Mouse (Mus musculus) forebrain, embryonic 13.5 days (tissue): ENCODE measurements around the gene Itgav. TPM values are rescaled to one million over a fixed set of nuclear protein-coding genes. Genes with fewer than 3 reads are reported as not detected.

Experiments used
- ATAC-seq: fragments of 200-750 bp; cut with Nextera tagmentation; 2 replicates; pipeline ENCODE4 v1.8.0; 2017
- H3K27ac ChIP-seq: fragments of 300-500 bp; sonication (generic); 2 replicates; pipeline ENCODE4 v1.5.1; 2015; ENCODE audit warnings: inconsistent platforms, mild to moderate bottlenecking, moderate library complexity
- H3K27me3 ChIP-seq: fragments of 300-500 bp; sonication (generic); 2 replicates; pipeline ENCODE4 v1.6.1; 2015; ENCODE audit warnings: mild to moderate bottlenecking, inconsistent platforms
- H3K36me3 ChIP-seq: fragments of 300-500 bp; sonication (generic); 2 replicates; pipeline ENCODE4 v1.6.1; 2015; ENCODE audit warnings: mild to moderate bottlenecking, inconsistent platforms; ENCODE audit not compliant: poor library complexity, severe bottlenecking
- H3K4me1 ChIP-seq: fragments of 300-500 bp; sonication (generic); 2 replicates; pipeline ENCODE4 v1.6.1; 2015; ENCODE audit warnings: inconsistent platforms
- H3K4me2 ChIP-seq: fragments of 300-500 bp; sonication (generic); 2 replicates; pipeline ENCODE4 v1.6.1; 2015; ENCODE audit warnings: inconsistent platforms, mild to moderate bottlenecking, moderate library complexity
- H3K4me3 ChIP-seq: fragments of 300-500 bp; sonication (generic); 2 replicates; pipeline ENCODE4 v1.5.1; 2015; ENCODE audit warnings: mild to moderate bottlenecking, inconsistent platforms
- H3K9ac ChIP-seq: fragments of 300-500 bp; sonication (generic); 2 replicates; pipeline ENCODE4 v1.6.1; 2015; ENCODE audit warnings: mild to moderate bottlenecking, inconsistent platforms
- H3K9me3 ChIP-seq: fragments of 300-500 bp; sonication (generic); replicated peaks from 2 replicates; pipeline ENCODE4 v1.6.1; 2016; ENCODE audit warnings: inconsistent platforms
- WGBS: fragments of 180-500 bp; shearing (Covaris S2); methylation state at CpG from one replicate; pipeline ENCODE4 v1.1.7; 2015; 5-methylcytosine and 5-hydroxymethylcytosine counted together
- polyA plus RNA-seq: library from polyadenylated mRNA; unstranded; fragments of >200 nt; fragmentation: Nextera tagmentation; extraction: Ambion mirVana; gene quantifications from 2 replicates; pipeline ENCODE4 v1.2.1, GENCODE M21; 2015

The Itgav gene
- polyA plus RNA-seq, 1 experiment from 2014 or later, result 24.9 TPM

GRCm38 (mm10) chr2:83792102-83792501 lies 67.9 kb downstream of the Itgav start:
- Histone ChIP-seq H3K27me3 (no peaks in the 10 kb centered on the region), H3K27ac (no peak overlapping the region), H3K9me3 (no peaks in the 10 kb centered on the region), H3K4me2 (peak overlapping the region; percentile 44), H3K36me3 (peaks cover 14% of the 10 kb centered on the region), H3K4me3 (no peak overlapping the region), H3K4me1 (peaks cover 4% of the 10 kb centered on the region; the same call in 1 of the 2 replicates), H3K9ac (no peak overlapping the region)
- 54% methylated on average over 4 of the region's 4 CpGs for WGBS
- ATAC-seq, result peak; percentile 36

GRCm38 (mm10) chr2:83795766-83796165 lies 71.6 kb downstream of the Itgav start:
- WGBS, result 76% methylated on average over 4 of the region's 4 CpGs
- peaks cover 12% of the 10 kb centered on the region; the same call in 1 of the 2 replicates for H3K36me3 ChIP-seq
- H3K27ac ChIP-seq, result no peak overlapping the region
- no peaks in the 10 kb centered on the region for H3K27me3 ChIP-seq
- H3K4me3 ChIP-seq, result no peak overlapping the region
- peaks cover 14% of the 10 kb centered on the region for H3K4me1 ChIP-seq
- H3K9me3 ChIP-seq, result no peaks in the 10 kb centered on the region
- H3K4me2 ChIP-seq, result no peak overlapping the region
- H3K9ac ChIP-seq, result no peak overlapping the region
- no peak for ATAC-seq

- Histone ChIP-seq H3K4me1 (peaks cover 10% of the 10 kb centered on the region), H3K27me3 (no peaks in the 10 kb centered on the region)
- ATAC-seq, result peak; percentile 61
These were observed 73.8 kb downstream of the Itgav start for GRCm38 (mm10) chr2:83797902-83798497.

GRCm38 (mm10) chr2:83812483-83813272 lies 88.5 kb downstream of the Itgav start, which contains the start of gene Fam171b:
Fam171b (plus strand) TSS chr2:83812636.
- Histone ChIP-seq H3K9ac (peak within 1 kb of the TSS; percentile 97), H3K4me1 (peaks cover 28% of the 10 kb centered on the region), H3K9me3 (no peaks in the 10 kb centered on the region), H3K27ac (peak within 1 kb of the TSS; percentile 94), H3K4me3 (peak within 1 kb of the TSS; percentile 88), H3K36me3 (no peaks in the 10 kb centered on the region), H3K27me3 (no peaks in the 10 kb centered on the region), H3K4me2 (peak within 1 kb of the TSS; percentile 69)
- WGBS, result under 1% methylated on average over 51 of the region's 63 CpGs
- ATAC-seq, result peak; percentile 96

More at GRCm38 (mm10) chr2:83797902-83798497, 73.8 kb downstream of the Itgav start:
- Histone ChIP-seq H3K9ac (no peak overlapping the region), H3K27ac (no peak overlapping the region), H3K9me3 (no peaks in the 10 kb centered on the region), H3K4me2 (no peak overlapping the region), H3K36me3 (peaks cover 8% of the 10 kb centered on the region), H3K4me3 (no peak overlapping the region)
- 37% methylated on average over 9 of the region's 9 CpGs for whole genome bisulfite sequencing

- 8% methylated on average over 10 of the region's 10 CpGs for WGBS
- ATAC-seq, result peak; percentile 50
These were observed 89.2 kb downstream of the Itgav start for GRCm38 (mm10) chr2:83813273-83813892.

GRCm38 (mm10) chr2:83814009-83814408 lies 89.8 kb downstream of the Itgav start:
- no peak for ATAC-seq
- H3K4me2 ChIP-seq, result peak overlapping the region; percentile 69
- peak overlapping the region; percentile 97 for H3K9ac ChIP-seq
- no peaks in the 10 kb centered on the region for H3K27me3 ChIP-seq
- peaks cover 28% of the 10 kb centered on the region for H3K4me1 ChIP-seq
- no peaks in the 10 kb centered on the region for H3K9me3 ChIP-seq
- peak overlapping the region; percentile 88 for H3K4me3 ChIP-seq
- peak overlapping the region; percentile 31; the same call in 1 of the 2 replicates for H3K27ac ChIP-seq
- H3K36me3 ChIP-seq, result no peaks in the 10 kb centered on the region
- 23% methylated on average over 6 of the region's 6 CpGs for WGBS

More at GRCm38 (mm10) chr2:83813273-83813892, 89.2 kb downstream of the Itgav start:
- H3K4me1 ChIP-seq, result peaks cover 28% of the 10 kb centered on the region
- peak overlapping the region; percentile 97 for H3K9ac ChIP-seq
- H3K4me2 ChIP-seq, result peak overlapping the region; percentile 69
- H3K36me3 ChIP-seq, result no peaks in the 10 kb centered on the region
- H3K27ac ChIP-seq, result peak overlapping the region; percentile 94
- H3K4me3 ChIP-seq, result peak overlapping the region; percentile 88
- no peaks in the 10 kb centered on the region for H3K27me3 ChIP-seq
- no peaks in the 10 kb centered on the region for H3K9me3 ChIP-seq

- Histone ChIP-seq H3K4me3 (no peak overlapping the region), H3K4me1 (peaks cover 31% of the 10 kb centered on the region), H3K9ac (no peak overlapping the region), H3K27me3 (no peaks in the 10 kb centered on the region), H3K36me3 (no peaks in the 10 kb centered on the region), H3K9me3 (no peaks in the 10 kb centered on the region), H3K27ac (no peak overlapping the region), H3K4me2 (no peak overlapping the region)
- 64% methylated on average over 6 of the region's 6 CpGs for WGBS
- ATAC-seq, result no peak
These were observed 92.0 kb downstream of the Itgav start for GRCm38 (mm10) chr2:83816147-83816546.

- 49% methylated on average over 5 of the region's 5 CpGs for WGBS
- no peaks in the 10 kb centered on the region for H3K27me3 ChIP-seq
- 0 out of 2 replicates have a peak overlapping the region, but pooled peaks have one; percentile 25 for H3K27ac ChIP-seq
- H3K4me1 ChIP-seq, result peaks cover 41% of the 10 kb centered on the region
- no peak overlapping the region for H3K4me3 ChIP-seq
- H3K9ac ChIP-seq, result no peak overlapping the region
- H3K4me2 ChIP-seq, result no peak overlapping the region
- H3K36me3 ChIP-seq, result no peaks in the 10 kb centered on the region
- H3K9me3 ChIP-seq, result no peaks in the 10 kb centered on the region
- no peak for ATAC-seq
These were observed 101.0 kb downstream of the Itgav start for GRCm38 (mm10) chr2:83825161-83825560.

- H3K4me1 ChIP-seq, result peaks cover 47% of the 10 kb centered on the region
- H3K27me3 ChIP-seq, result no peaks in the 10 kb centered on the region
- 7% methylated on average over 3 of the region's 3 CpGs for WGBS
- H3K9me3 ChIP-seq, result no peaks in the 10 kb centered on the region
- no peaks in the 10 kb centered on the region for H3K36me3 ChIP-seq
- ATAC-seq, result peak; percentile 69
- H3K27ac ChIP-seq, result peak overlapping the region; percentile 70
- H3K4me2 ChIP-seq, result no peak overlapping the region
- H3K9ac ChIP-seq, result no peak overlapping the region
- no peak overlapping the region for H3K4me3 ChIP-seq
These were observed 104.8 kb downstream of the Itgav start for GRCm38 (mm10) chr2:83828895-83829539.

GRCm38 (mm10) chr2:83832903-83833302 lies 108.7 kb downstream of the Itgav start:
- no peak for ATAC-seq
- H3K27ac ChIP-seq, result no peak overlapping the region
- 90% methylated on average over 4 of the region's 4 CpGs for WGBS

GRCm38 (mm10) chr2:83835313-83836070 lies 111.3 kb downstream of the Itgav start:
- peak overlapping the region; percentile 81 for H3K27ac ChIP-seq
- peak overlapping the region; percentile 33 for H3K4me2 ChIP-seq
- H3K9ac ChIP-seq, result no peak overlapping the region
- H3K27me3 ChIP-seq, result no peaks in the 10 kb centered on the region
- H3K4me1 ChIP-seq, result peaks cover 26% of the 10 kb centered on the region
- 0 out of 2 replicates have a peak, but pooled peaks cover 4% of the 10 kb centered on the region for H3K9me3 ChIP-seq
- H3K4me3 ChIP-seq, result no peak overlapping the region
- 10% methylated on average over 10 of the region's 10 CpGs for WGBS
- ATAC-seq, result peak; percentile 23; the same call in 1 of the 2 replicates
- 0 out of 2 replicates have a peak, but pooled peaks cover 5% of the 10 kb centered on the region for H3K36me3 ChIP-seq

More at GRCm38 (mm10) chr2:83832903-83833302, 108.7 kb downstream of the Itgav start:
- no peaks in the 10 kb centered on the region for H3K9me3 ChIP-seq
- peaks cover 45% of the 10 kb centered on the region for H3K4me1 ChIP-seq
- no peaks in the 10 kb centered on the region for H3K27me3 ChIP-seq
- no peak overlapping the region for H3K4me3 ChIP-seq
- H3K36me3 ChIP-seq, result no peaks in the 10 kb centered on the region
- H3K9ac ChIP-seq, result no peak overlapping the region
- H3K4me2 ChIP-seq, result no peak overlapping the region
